Mouse (Mus musculus): ENCODE measurements around the gene Cd6. TPM values are rescaled to one million over a fixed set of nuclear protein-coding genes. Genes with fewer than 3 reads are reported as not detected.

Gene Cd6
- polyA plus RNA-seq, 1 experiment from 2014 or later = not detected

DNA sequence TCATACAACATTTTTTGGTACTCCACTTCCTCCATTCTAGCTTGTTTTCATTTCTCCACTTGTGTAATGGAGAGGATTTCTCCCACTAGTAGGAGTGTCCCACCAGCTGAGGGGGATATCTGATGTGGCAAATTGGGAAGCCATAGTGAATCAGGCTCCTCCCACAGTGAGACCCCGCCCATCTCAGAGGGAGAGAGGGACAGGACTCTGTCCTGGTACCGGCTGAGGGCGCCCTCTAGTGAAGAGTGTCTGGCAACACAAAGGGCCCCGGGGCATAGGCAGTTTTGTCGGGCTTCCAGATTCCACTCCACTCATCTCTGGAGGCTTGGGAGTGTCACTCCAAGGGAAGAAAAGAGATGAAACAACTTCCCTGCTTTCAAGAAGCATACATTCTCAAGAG lies 1.6 kb upstream of the Cd6 start:
- H3K27ac ChIP-seq (replicated peaks; ENCODE audit: low read depth, low read length) = no peak overlapping the region
- no peaks in the 10 kb centered on the region for H3K9me3 ChIP-seq (replicated peaks; ENCODE audit: control insufficient read depth, low read length)
- DNase-seq (ENCODE audit: low spot score) (peak; percentile 70), ATAC-seq (replicated peaks; ENCODE audit: insufficient number of reproducible peaks, low FRiP score, low TSS enrichment, low read depth) (no peak)
- no peaks in the 10 kb centered on the region for H3K27me3 ChIP-seq (ENCODE audit: control insufficient read depth, insufficient read depth, low read length)
- 9% methylated on average over 5 of the region's 5 CpGs for WGBS
- no peak overlapping the region for H3K9ac ChIP-seq (replicated peaks; ENCODE audit: low read length)
- no peak overlapping the region for H3K4me2 ChIP-seq (ENCODE audit: low read depth, low read length)
- H3K36me3 ChIP-seq (replicated peaks; ENCODE audit: control insufficient read depth, insufficient read depth, low read depth, low read length) = no peaks in the 10 kb centered on the region
- H3K4me3 ChIP-seq (ENCODE audit: low read depth, low read length) = no peak overlapping the region
- H3K4me1 ChIP-seq (ENCODE audit: control insufficient read depth, insufficient read depth, low read length) = no peaks in the 10 kb centered on the region

- no peak overlapping the region for H3K9ac ChIP-seq (replicated peaks; ENCODE audit: low read length)
- ATAC-seq (replicated peaks; ENCODE audit: insufficient number of reproducible peaks, low FRiP score, low TSS enrichment, low read depth) (no peak), DNase-seq (ENCODE audit: low spot score) (no peak)
- WGBS = 89% methylated on average over 5 of the region's 5 CpGs
- no peak overlapping the region for H3K27ac ChIP-seq (replicated peaks; ENCODE audit: low read depth, low read length)
- no peaks in the 10 kb centered on the region for H3K36me3 ChIP-seq (replicated peaks; ENCODE audit: control insufficient read depth, insufficient read depth, low read depth, low read length)
- H3K4me2 ChIP-seq (ENCODE audit: low read depth, low read length) = no peak overlapping the region
- H3K9me3 ChIP-seq (replicated peaks; ENCODE audit: control insufficient read depth, low read length) = no peaks in the 10 kb centered on the region
- no peaks in the 10 kb centered on the region for H3K4me1 ChIP-seq (ENCODE audit: control insufficient read depth, insufficient read depth, low read length)
- no peaks in the 10 kb centered on the region for H3K27me3 ChIP-seq (ENCODE audit: control insufficient read depth, insufficient read depth, low read length)
- H3K4me3 ChIP-seq (ENCODE audit: low read depth, low read length) = no peak overlapping the region
Observed at GRCm38 (mm10) chr19:10828321-10828720, 1.5 kb downstream of the Cd6 start.

DNA sequence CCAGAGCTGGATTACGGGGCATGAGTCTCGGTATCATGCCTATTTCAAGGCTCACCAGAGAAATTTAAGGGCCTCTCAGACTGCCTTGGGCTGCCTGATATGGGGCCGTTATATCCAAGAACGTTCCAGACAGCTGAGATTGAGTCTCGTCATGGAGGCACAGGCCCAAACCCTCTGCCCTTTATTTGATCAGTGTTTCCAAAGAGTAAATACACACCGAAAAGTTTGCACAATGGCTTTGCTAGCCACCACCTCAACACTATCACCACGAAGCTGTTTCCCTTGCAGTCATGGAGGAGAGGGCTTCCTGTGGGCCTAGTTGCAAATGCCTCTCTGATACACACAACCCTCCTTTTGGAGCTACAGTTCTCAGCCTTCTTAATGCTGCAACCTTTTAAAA lies 5.8 kb downstream of the Cd6 start:
- WGBS = 89% methylated on average over 7 of the region's 7 CpGs
- H3K4me2 ChIP-seq (ENCODE audit: low read depth, low read length) = no peak overlapping the region
- no peak overlapping the region for H3K27ac ChIP-seq (replicated peaks; ENCODE audit: low read depth, low read length)
- no peak overlapping the region for H3K4me3 ChIP-seq (ENCODE audit: low read depth, low read length)
- H3K9me3 ChIP-seq (replicated peaks; ENCODE audit: control insufficient read depth, low read length) = no peaks in the 10 kb centered on the region
- ATAC-seq (replicated peaks; ENCODE audit: insufficient number of reproducible peaks, low FRiP score, low TSS enrichment, low read depth) (no peak), DNase-seq (ENCODE audit: low spot score) (no peak)
- no peak overlapping the region for H3K9ac ChIP-seq (replicated peaks; ENCODE audit: low read length)
- H3K27me3 ChIP-seq (ENCODE audit: control insufficient read depth, insufficient read depth, low read length) = no peaks in the 10 kb centered on the region
- H3K36me3 ChIP-seq (replicated peaks; ENCODE audit: control insufficient read depth, insufficient read depth, low read depth, low read length) = no peaks in the 10 kb centered on the region
- H3K4me1 ChIP-seq (ENCODE audit: control insufficient read depth, insufficient read depth, low read length) = no peaks in the 10 kb centered on the region

DNA sequence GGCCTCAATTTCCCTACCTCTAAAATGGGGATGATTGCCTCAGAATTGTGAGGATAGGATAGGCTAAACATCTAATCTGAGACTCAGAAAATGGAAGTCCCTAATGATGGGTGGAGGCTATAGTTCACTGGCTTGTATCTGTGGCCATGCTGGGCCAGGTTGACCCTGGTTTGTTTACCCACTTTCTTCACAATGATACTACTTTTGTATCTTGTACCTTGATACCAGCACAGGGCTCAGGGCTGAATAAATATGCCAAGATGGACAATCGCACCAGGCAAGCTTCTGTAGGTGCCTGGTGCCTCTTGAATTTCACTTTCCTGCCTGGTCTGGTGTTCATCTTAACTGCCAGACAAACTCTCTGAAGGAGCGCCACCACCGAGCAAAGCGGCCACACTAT lies 7.3 kb downstream of the Cd6 start:
- no peak for DNase-seq (ENCODE audit: low spot score)
- no peaks in the 10 kb centered on the region for H3K36me3 ChIP-seq (replicated peaks; ENCODE audit: control insufficient read depth, insufficient read depth, low read depth, low read length)
- 94% methylated on average over 4 of the region's 4 CpGs for WGBS
- H3K9me3 ChIP-seq (replicated peaks; ENCODE audit: control insufficient read depth, low read length) = no peaks in the 10 kb centered on the region
- H3K4me3 ChIP-seq (ENCODE audit: low read depth, low read length) = no peak overlapping the region
- H3K9ac ChIP-seq (replicated peaks; ENCODE audit: low read length) = no peak overlapping the region
- no peak overlapping the region for H3K27ac ChIP-seq (replicated peaks; ENCODE audit: low read depth, low read length)
- ATAC-seq (replicated peaks; ENCODE audit: insufficient number of reproducible peaks, low FRiP score, low TSS enrichment, low read depth) = no peak
- no peak overlapping the region for H3K4me2 ChIP-seq (ENCODE audit: low read depth, low read length)
- H3K4me1 ChIP-seq (ENCODE audit: control insufficient read depth, insufficient read depth, low read length) = no peaks in the 10 kb centered on the region
- H3K27me3 ChIP-seq (ENCODE audit: control insufficient read depth, insufficient read depth, low read length) = no peaks in the 10 kb centered on the region

- Histone ChIP-seq H3K4me2 (ENCODE audit: low read depth, low read length) (no peak overlapping the region), H3K4me1 (ENCODE audit: control insufficient read depth, insufficient read depth, low read length) (no peaks in the 10 kb centered on the region), H3K36me3 (replicated peaks; ENCODE audit: control insufficient read depth, insufficient read depth, low read depth, low read length) (no peaks in the 10 kb centered on the region), H3K4me3 (ENCODE audit: low read depth, low read length) (no peak overlapping the region), H3K9ac (replicated peaks; ENCODE audit: low read length) (no peak overlapping the region), H3K27me3 (ENCODE audit: control insufficient read depth, insufficient read depth, low read length) (no peaks in the 10 kb centered on the region), H3K27ac (replicated peaks; ENCODE audit: low read depth, low read length) (no peak overlapping the region), H3K9me3 (replicated peaks; ENCODE audit: control insufficient read depth, low read length) (no peaks in the 10 kb centered on the region)
- ATAC-seq (replicated peaks; ENCODE audit: insufficient number of reproducible peaks, low FRiP score, low TSS enrichment, low read depth) = no peak
- WGBS = 70% methylated on average over 6 of the region's 7 CpGs
- no peak for DNase-seq (ENCODE audit: low spot score)
Observed at GRCm38 (mm10) chr19:10821319-10821718, 8.5 kb downstream of the Cd6 start.

GRCm38 (mm10) chr19:10818217-10818946 lies 11.5 kb downstream of the Cd6 start:
- Histone ChIP-seq H3K9me3 (replicated peaks; ENCODE audit: control insufficient read depth, low read length) (no peaks in the 10 kb centered on the region), H3K36me3 (replicated peaks; ENCODE audit: control insufficient read depth, insufficient read depth, low read depth, low read length) (no peaks in the 10 kb centered on the region), H3K4me3 (ENCODE audit: low read depth, low read length) (no peak overlapping the region), H3K27ac (replicated peaks; ENCODE audit: low read depth, low read length) (no peak overlapping the region), H3K4me2 (ENCODE audit: low read depth, low read length) (no peak overlapping the region), H3K4me1 (ENCODE audit: control insufficient read depth, insufficient read depth, low read length) (no peaks in the 10 kb centered on the region), H3K27me3 (ENCODE audit: control insufficient read depth, insufficient read depth, low read length) (no peaks in the 10 kb centered on the region), H3K9ac (replicated peaks; ENCODE audit: low read length) (no peak overlapping the region)
- DNase-seq (ENCODE audit: low spot score) (peak; percentile 25), ATAC-seq (replicated peaks; ENCODE audit: insufficient number of reproducible peaks, low FRiP score, low TSS enrichment, low read depth) (no peak)
- 43% methylated on average over 17 of the region's 17 CpGs for WGBS

DNA sequence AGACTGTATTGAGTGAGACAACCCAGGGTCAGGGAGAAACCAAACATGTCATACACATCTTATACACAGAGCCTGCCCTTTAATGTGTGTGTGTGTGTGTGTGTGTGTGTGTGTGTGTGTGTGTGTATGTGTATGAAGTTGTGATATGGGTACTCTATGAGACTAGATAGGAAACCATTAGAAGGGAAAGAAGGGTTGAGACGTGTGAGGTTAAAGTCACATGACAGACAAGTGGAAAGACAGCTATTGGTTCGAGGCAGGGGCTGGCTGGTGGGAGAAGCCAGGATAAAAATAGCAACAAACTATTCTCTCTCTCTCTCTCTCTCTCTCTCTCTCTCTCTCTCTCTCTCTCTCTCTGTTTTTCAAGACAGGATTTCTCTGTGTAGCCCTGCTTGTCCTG lies 13.4 kb downstream of the Cd6 start:
- Histone ChIP-seq H3K9ac (replicated peaks; ENCODE audit: low read length) (no peak overlapping the region), H3K9me3 (replicated peaks; ENCODE audit: control insufficient read depth, low read length) (no peaks in the 10 kb centered on the region), H3K4me2 (ENCODE audit: low read depth, low read length) (no peak overlapping the region), H3K27ac (replicated peaks; ENCODE audit: low read depth, low read length) (no peak overlapping the region), H3K27me3 (ENCODE audit: control insufficient read depth, insufficient read depth, low read length) (no peaks in the 10 kb centered on the region), H3K4me3 (ENCODE audit: low read depth, low read length) (no peak overlapping the region), H3K4me1 (ENCODE audit: control insufficient read depth, insufficient read depth, low read length) (no peaks in the 10 kb centered on the region), H3K36me3 (replicated peaks; ENCODE audit: control insufficient read depth, insufficient read depth, low read depth, low read length) (no peaks in the 10 kb centered on the region)
- whole genome bisulfite sequencing = 87% methylated on average over 2 of the region's 2 CpGs
- DNase-seq (ENCODE audit: low spot score) = no peak
- no peak for ATAC-seq (replicated peaks; ENCODE audit: insufficient number of reproducible peaks, low FRiP score, low TSS enrichment, low read depth)

DNA sequence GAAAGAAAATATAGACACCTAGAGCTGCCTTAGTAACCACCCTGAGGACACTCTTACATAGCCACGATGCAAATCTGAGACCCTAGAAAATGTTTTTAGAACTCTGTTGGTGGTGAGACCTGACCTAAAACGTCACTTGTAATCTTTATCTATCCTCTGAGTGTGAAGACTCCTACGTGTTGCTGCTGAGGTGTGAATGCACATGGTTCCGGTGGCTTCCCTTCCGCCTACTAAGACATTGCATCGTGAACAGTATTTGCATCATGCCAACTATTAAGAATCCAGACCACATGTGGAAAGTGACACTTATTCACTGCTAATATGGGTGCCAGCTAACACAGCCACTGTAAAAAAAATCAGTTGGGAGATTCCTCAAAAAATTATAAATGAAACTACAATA lies 14.0 kb downstream of the Cd6 start:
- H3K4me1 ChIP-seq (ENCODE audit: control insufficient read depth, insufficient read depth, low read length) = no peaks in the 10 kb centered on the region
- DNase-seq (ENCODE audit: low spot score) (no peak), ATAC-seq (replicated peaks; ENCODE audit: insufficient number of reproducible peaks, low FRiP score, low TSS enrichment, low read depth) (no peak)
- H3K4me2 ChIP-seq (ENCODE audit: low read depth, low read length) = no peak overlapping the region
- no peak overlapping the region for H3K4me3 ChIP-seq (ENCODE audit: low read depth, low read length)
- H3K9ac ChIP-seq (replicated peaks; ENCODE audit: low read length) = no peak overlapping the region
- H3K9me3 ChIP-seq (replicated peaks; ENCODE audit: control insufficient read depth, low read length) = no peaks in the 10 kb centered on the region
- no peaks in the 10 kb centered on the region for H3K36me3 ChIP-seq (replicated peaks; ENCODE audit: control insufficient read depth, insufficient read depth, low read depth, low read length)
- no peaks in the 10 kb centered on the region for H3K27me3 ChIP-seq (ENCODE audit: control insufficient read depth, insufficient read depth, low read length)
- WGBS = 86% methylated on average over 6 of the region's 6 CpGs
- no peak overlapping the region for H3K27ac ChIP-seq (replicated peaks; ENCODE audit: low read depth, low read length)

All from embryonic facial prominence, embryonic 11.5 days (tissue).